Mouse (Mus musculus): ENCODE data around the gene Gsn. TPM values are rescaled to one million over a fixed set of nuclear protein-coding genes. Genes with fewer than 3 reads are reported as not detected.

The Gsn gene
- polyA plus RNA-seq (2017; shearing (Covaris generic)) = 10 to 100 TPM; 16.2 to 28.8 (median 25.4) TPM

- peak; percentile 99 for ATAC-seq
Measured at GRCm38 (mm10) chr2:35255885-35256833, at the start of gene Gsn. Gsn (plus strand) TSS chr2:35256380.

GRCm38 (mm10) chr2:35206761-35207160 is 49.4 kb upstream of the Gsn start:
- ATAC-seq = no peak

GRCm38 (mm10) chr2:35208054-35208453 is 48.1 kb upstream of the Gsn start:
- ATAC-seq = no peak

- ATAC-seq = peak; percentile 64
Measured at GRCm38 (mm10) chr2:35208931-35209665, 47.1 kb upstream of the Gsn start.

- no peak for ATAC-seq
Measured at GRCm38 (mm10) chr2:35211681-35212080, 44.5 kb upstream of the Gsn start.

- ATAC-seq = no peak
Measured at GRCm38 (mm10) chr2:35213345-35213910, 42.8 kb upstream of the Gsn start.

- ATAC-seq = peak; percentile 65
Measured at GRCm38 (mm10) chr2:35214881-35215358, 41.3 kb upstream of the Gsn start.

- ATAC-seq = no peak
Measured at GRCm38 (mm10) chr2:35215363-35215762, 40.8 kb upstream of the Gsn start.

GRCm38 (mm10) chr2:35216701-35217100 is 39.5 kb upstream of the Gsn start:
- no peak for ATAC-seq

GRCm38 (mm10) chr2:35218736-35219135 is 37.4 kb upstream of the Gsn start:
- ATAC-seq = no peak

- no peak for ATAC-seq
Measured at GRCm38 (mm10) chr2:35222822-35223391, 33.3 kb upstream of the Gsn start.

GRCm38 (mm10) chr2:35224285-35224684 is 31.9 kb upstream of the Gsn start:
- ATAC-seq = no peak

- no peak for ATAC-seq
Measured at GRCm38 (mm10) chr2:35228145-35228544, 28.0 kb upstream of the Gsn start.

- no peak for ATAC-seq
Measured at GRCm38 (mm10) chr2:35230215-35230614, 26.0 kb upstream of the Gsn start.

GRCm38 (mm10) chr2:35231871-35232270 is 24.3 kb upstream of the Gsn start:
- no peak for ATAC-seq

GRCm38 (mm10) chr2:35232595-35233445 is 23.4 kb upstream of the Gsn start:
- peak; percentile 52 for ATAC-seq

- no peak for ATAC-seq
Measured at GRCm38 (mm10) chr2:35233898-35234297, 22.3 kb upstream of the Gsn start.

- ATAC-seq = no peak
Measured at GRCm38 (mm10) chr2:35235021-35235420, 21.2 kb upstream of the Gsn start.

GRCm38 (mm10) chr2:35244241-35244640 is 11.9 kb upstream of the Gsn start:
- ATAC-seq = no peak

- ATAC-seq = no peak
Measured at GRCm38 (mm10) chr2:35247763-35248162, 8.4 kb upstream of the Gsn start.

GRCm38 (mm10) chr2:35252733-35253132 is 3.4 kb upstream of the Gsn start:
- ATAC-seq = no peak

GRCm38 (mm10) chr2:35253751-35254150 is 2.4 kb upstream of the Gsn start:
- ATAC-seq = no peak

All from inflammation-experienced regulatory T-cells, adult 6 months (primary cell).